Mouse (Mus musculus): ENCODE measurements around the gene Arid5b. TPM values are rescaled to one million over a fixed set of nuclear protein-coding genes. Genes with fewer than 3 reads are reported as not detected.

Arid5b gene
- polyA plus RNA-seq, 1 experiment, result 4.5 TPM

GRCm38 (mm10) chr10:68048641-68049305 is 229.8 kb downstream of the Arid5b start:
- 76% methylated on average over 8 of the region's 8 CpGs for WGBS
- no peak for TF ChIP-seq POLR2A (IDR thresholded peaks at IDR 0.05; ENCODE audit: low read depth, low read length)
- TF ChIP-seq CTCF (IDR thresholded peaks at IDR 0.05; ENCODE audit: extremely low read depth, insufficient read depth, insufficient read length, insufficient replicate concordance), result no peak

GRCm38 (mm10) chr10:68044864-68045263 is 233.7 kb downstream of the Arid5b start:
- 95% methylated on average over 8 of the region's 8 CpGs for WGBS
- H3K36me3 ChIP-seq (ENCODE audit: control insufficient read depth, insufficient read depth, low read length), result no peaks in the 10 kb centered on the region
- H3K4me3 ChIP-seq (ENCODE audit: extremely low read depth, insufficient read depth, insufficient read length), result no peak overlapping the region
- H3K27ac ChIP-seq (ENCODE audit: insufficient read depth, low read length), result no peak overlapping the region
- TF ChIP-seq CTCF (IDR thresholded peaks at IDR 0.05; ENCODE audit: extremely low read depth, insufficient read depth, insufficient read length, insufficient replicate concordance) (no peak), POLR2A (IDR thresholded peaks at IDR 0.05; ENCODE audit: low read depth, low read length) (no peak)
- DNase-seq (ENCODE audit: low read depth in 1 of 2, low spot score in 2 of 2), result no peak
- no peaks in the 10 kb centered on the region for H3K27me3 ChIP-seq (ENCODE audit: control insufficient read depth, insufficient read depth, low read length)
- no peaks in the 10 kb centered on the region for H3K4me1 ChIP-seq (ENCODE audit: control insufficient read depth, insufficient read depth, insufficient read length)

More at GRCm38 (mm10) chr10:68048641-68049305, 229.8 kb downstream of the Arid5b start:
- Histone ChIP-seq H3K4me3 (ENCODE audit: extremely low read depth, insufficient read depth, insufficient read length) (no peak overlapping the region), H3K36me3 (ENCODE audit: control insufficient read depth, insufficient read depth, low read length) (no peaks in the 10 kb centered on the region), H3K27me3 (ENCODE audit: control insufficient read depth, insufficient read depth, low read length) (no peaks in the 10 kb centered on the region), H3K27ac (ENCODE audit: insufficient read depth, low read length) (no peak overlapping the region), H3K4me1 (ENCODE audit: control insufficient read depth, insufficient read depth, insufficient read length) (no peaks in the 10 kb centered on the region)
- no peak for DNase-seq (ENCODE audit: low read depth in 1 of 2, low spot score in 2 of 2)

- WGBS, result 84% methylated on average over 6 of the region's 6 CpGs
- Histone ChIP-seq H3K27me3 (ENCODE audit: control insufficient read depth, insufficient read depth, low read length) (no peaks in the 10 kb centered on the region), H3K4me3 (ENCODE audit: extremely low read depth, insufficient read depth, insufficient read length) (no peak overlapping the region), H3K4me1 (ENCODE audit: control insufficient read depth, insufficient read depth, insufficient read length) (no peaks in the 10 kb centered on the region), H3K36me3 (ENCODE audit: control insufficient read depth, insufficient read depth, low read length) (no peaks in the 10 kb centered on the region), H3K27ac (ENCODE audit: insufficient read depth, low read length) (no peak overlapping the region)
- no peak for TF ChIP-seq POLR2A (IDR thresholded peaks at IDR 0.05; ENCODE audit: low read depth, low read length)
- TF ChIP-seq CTCF (IDR thresholded peaks at IDR 0.05; ENCODE audit: extremely low read depth, insufficient read depth, insufficient read length, insufficient replicate concordance), result no peak
- no peak for DNase-seq (ENCODE audit: low read depth in 1 of 2, low spot score in 2 of 2)
Observed at GRCm38 (mm10) chr10:68043973-68044372, 234.6 kb downstream of the Arid5b start.
